Mouse (Mus musculus) heart, embryonic 14.5 days (tissue): ENCODE results near the gene Ginm1. TPM values are rescaled to one million over a fixed set of nuclear protein-coding genes. Genes with fewer than 3 reads are reported as not detected.

Experiments
- ATAC-seq: fragments of 200-750 bp; cut with Nextera tagmentation; 2 replicates; pipeline ENCODE4 v1.8.0; 2017; ENCODE audit warnings: low read depth, moderate TSS enrichment; ENCODE audit not compliant: insufficient number of reproducible peaks, insufficient read depth, low FRiP score
- H3K27ac ChIP-seq, 2 experiments: fragments of 200-500 bp in 1 of 2; fragments of 300-500 bp in 1 of 2; sonication (generic) in 1 of 2; replicated peaks in 1 of 2; 2 replicates each; pipeline ENCODE4 v1.5.1; 2012 to 2014; ENCODE audit warnings: low read depth in 2 of 2, low read length in 2 of 2, control low read depth in 1 of 2, mild to moderate bottlenecking in 1 of 2, mixed read lengths in 1 of 2; ENCODE audit not compliant: control insufficient read depth in 1 of 2, insufficient read depth in 1 of 2
- H3K27me3 ChIP-seq: fragments of 300-500 bp; sonication (generic); 2 replicates; pipeline ENCODE4 v1.6.1; 2014; ENCODE audit warnings: mild to moderate bottlenecking, low read length, control low read depth; ENCODE audit not compliant: control insufficient read depth, insufficient read depth
- H3K36me3 ChIP-seq: fragments of 300-500 bp; sonication (generic); 2 replicates; pipeline ENCODE4 v1.6.1; 2014; ENCODE audit warnings: mild to moderate bottlenecking, control low read depth, low read length, mixed read lengths; ENCODE audit not compliant: control insufficient read depth, insufficient read depth
- H3K4me1 ChIP-seq, 2 experiments: fragments of 200-500 bp in 1 of 2; fragments of 300-500 bp in 1 of 2; sonication (generic) in 1 of 2; 2 replicates each; pipeline ENCODE4 v1.6.1; 2012 to 2014; ENCODE audit warnings: low read length in 2 of 2, control low read depth in 1 of 2, mixed read lengths in 1 of 2; ENCODE audit not compliant: control insufficient read depth in 2 of 2, insufficient read depth in 2 of 2
- H3K4me2 ChIP-seq: fragments of 300-500 bp; sonication (generic); 2 replicates; pipeline ENCODE4 v1.6.1; 2014; ENCODE audit warnings: mild to moderate bottlenecking, low read length
- H3K4me3 ChIP-seq, 2 experiments: fragments of 200-500 bp in 1 of 2; fragments of 300-500 bp in 1 of 2; sonication (generic) in 1 of 2; 2 replicates each; pipeline ENCODE4 v1.5.1; 2012 to 2014; ENCODE audit warnings: low read length in 2 of 2, mild to moderate bottlenecking in 2 of 2, control low read depth in 1 of 2, low read depth in 1 of 2, moderate library complexity in 1 of 2; ENCODE audit not compliant: control insufficient read depth in 1 of 2, insufficient read depth in 1 of 2
- H3K9ac ChIP-seq: fragments of 300-500 bp; sonication (generic); 2 replicates; pipeline ENCODE4 v1.6.1; 2014; ENCODE audit warnings: mild to moderate bottlenecking, low read length
- H3K9me3 ChIP-seq: fragments of 300-500 bp; sonication (generic); 2 replicates; pipeline ENCODE4 v1.6.1; 2016; ENCODE audit warnings: low read length, control low read depth; ENCODE audit not compliant: control insufficient read depth
- WGBS: fragments of 180-500 bp; shearing (Covaris S2); extraction: QIAGEN DNeasy Blood & Tissue Kit; methylation state at CpG from one replicate; pipeline ENCODE4 v1.1.7; 2014; 5-methylcytosine and 5-hydroxymethylcytosine counted together
- polyA plus RNA-seq: library from polyadenylated mRNA; unstranded; fragments of >200 nt; fragmentation: Nextera tagmentation; extraction: Ambion mirVana; gene quantifications from 2 replicates; pipeline ENCODE4 v1.2.1, GENCODE M21; 2014

The Ginm1 gene
- polyA plus RNA-seq, 1 experiment from 2014 or later = 89.8 TPM

DNA sequence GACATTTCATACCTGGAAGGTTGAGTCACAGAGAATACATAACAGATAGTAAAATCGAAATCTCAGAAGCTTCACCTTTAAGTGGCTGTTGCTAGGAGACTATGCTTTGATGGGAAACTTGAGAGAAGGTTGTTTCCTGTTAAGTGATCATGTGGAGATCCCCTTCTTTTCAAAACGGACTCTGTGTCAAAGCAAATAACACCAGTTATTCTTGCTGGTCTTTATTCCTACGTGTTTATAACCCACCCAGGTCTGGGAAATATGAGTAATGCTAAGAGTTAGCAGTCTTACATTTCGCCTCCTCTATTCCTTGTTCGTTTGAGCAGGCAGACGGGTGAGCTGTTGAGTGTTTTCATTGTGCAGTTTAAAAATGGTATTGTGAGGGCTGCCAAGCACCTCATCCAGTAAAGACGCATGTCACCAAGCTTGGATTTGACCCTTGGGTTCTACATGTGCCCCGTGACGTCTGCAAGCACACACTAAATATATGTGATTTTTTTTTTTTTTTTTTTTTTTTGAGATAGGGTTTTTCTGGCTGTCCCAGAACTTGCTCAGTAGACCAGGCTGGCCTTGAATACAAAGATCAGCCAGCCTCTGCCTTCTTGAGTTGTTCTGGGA, 32.1 kb upstream of the Ginm1 start:
- ATAC-seq = no peak
- Histone ChIP-seq H3K4me1 (no peaks in the 10 kb centered on the region), H3K9ac (no peak overlapping the region), H3K27ac (no peak overlapping the region), H3K4me3 (no peak overlapping the region), H3K27me3 (no peaks in the 10 kb centered on the region), H3K4me2 (no peak overlapping the region), H3K9me3 (no peaks in the 10 kb centered on the region), H3K36me3 (peaks cover 40% of the 10 kb centered on the region)
- WGBS = 75% methylated on average over 9 of the region's 9 CpGs

DNA sequence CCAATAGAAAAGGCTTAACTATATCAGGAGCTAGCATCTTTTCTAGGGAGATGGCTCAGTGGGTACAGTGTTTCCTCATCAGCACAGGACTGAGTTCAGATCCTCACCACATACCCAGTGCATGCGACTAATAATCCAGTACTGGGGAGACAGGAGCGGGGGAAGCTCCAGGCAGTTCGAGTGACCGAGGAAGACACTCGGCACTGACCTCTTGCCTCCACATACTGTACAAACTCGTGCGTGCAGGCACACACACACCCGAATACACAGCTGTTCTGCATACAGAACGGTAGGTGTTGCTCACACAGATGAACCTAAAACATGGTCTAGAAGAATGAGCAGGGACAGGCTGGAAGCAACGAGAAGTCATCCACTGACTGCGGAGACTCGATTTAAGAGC, 29.4 kb upstream of the Ginm1 start:
- Histone ChIP-seq H3K36me3 (peaks cover 59% of the 10 kb centered on the region), H3K4me3 (no peak overlapping the region), H3K27me3 (no peaks in the 10 kb centered on the region), H3K4me2 (no peak overlapping the region), H3K9ac (no peak overlapping the region), H3K4me1 (0 out of 4 replicates have a peak, but pooled peaks cover 0 to 2% of the 10 kb centered on the region in 2 experiments), H3K27ac (no peak overlapping the region), H3K9me3 (no peaks in the 10 kb centered on the region)
- 92% methylated on average over 12 of the region's 12 CpGs for WGBS
- ATAC-seq = no peak

DNA sequence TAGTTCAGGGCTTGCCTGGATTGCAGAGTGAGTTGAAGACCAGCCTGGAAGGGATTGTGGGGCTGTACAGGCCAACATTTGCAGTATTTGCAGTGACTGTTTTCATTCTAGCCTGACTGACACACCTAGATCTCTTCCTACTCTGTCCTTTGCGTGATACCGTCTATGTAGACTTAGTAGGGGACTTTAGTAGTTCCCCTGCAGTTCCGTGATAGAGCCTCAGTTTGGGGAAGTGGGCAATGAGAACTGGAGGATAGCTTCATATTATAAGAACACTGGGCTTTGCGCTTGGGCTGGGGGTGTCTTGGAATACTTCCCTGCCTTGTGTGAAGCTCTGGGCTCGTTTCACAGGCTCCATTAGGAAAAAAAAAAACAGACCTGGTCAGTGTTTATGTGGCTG, 27.5 kb upstream of the Ginm1 start:
- no peaks in the 10 kb centered on the region for H3K27me3 ChIP-seq
- H3K36me3 ChIP-seq = peaks cover 70% of the 10 kb centered on the region
- ATAC-seq = no peak
- H3K4me3 ChIP-seq = no peak overlapping the region
- no peaks in the 10 kb centered on the region for H3K9me3 ChIP-seq
- H3K4me1 ChIP-seq = 0 out of 4 replicates have a peak, but pooled peaks cover 0 to 2% of the 10 kb centered on the region in 2 experiments
- no peak overlapping the region for H3K27ac ChIP-seq
- 90% methylated on average over 5 of the region's 5 CpGs for WGBS
- H3K9ac ChIP-seq = no peak overlapping the region
- no peak overlapping the region for H3K4me2 ChIP-seq

DNA sequence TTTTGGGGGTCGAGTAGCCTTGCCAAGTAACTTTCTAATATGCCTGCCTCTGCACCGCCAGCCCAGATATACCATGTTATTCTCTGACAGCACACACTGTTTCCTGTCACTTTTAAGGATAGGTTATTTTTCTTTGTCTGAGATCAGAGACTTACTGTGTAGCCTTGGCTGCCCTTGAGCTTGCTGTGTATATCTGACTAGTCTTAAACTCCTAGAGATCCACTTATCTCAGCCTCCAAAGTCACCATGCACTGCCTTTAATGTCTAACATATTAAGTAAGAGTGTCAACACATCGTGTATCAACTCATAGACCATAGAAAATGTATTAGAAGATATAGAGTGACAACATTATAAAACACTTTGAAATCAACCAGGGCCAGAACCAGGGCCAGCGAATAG, 27.0 kb upstream of the Ginm1 start:
- 73% methylated on average over 4 of the region's 4 CpGs for WGBS
- Histone ChIP-seq H3K4me1 (0 out of 4 replicates have a peak, but pooled peaks cover 0 to 2% of the 10 kb centered on the region in 2 experiments), H3K4me3 (no peak overlapping the region), H3K27me3 (no peaks in the 10 kb centered on the region), H3K27ac (no peak overlapping the region; a peak in 1 of 4 replicates), H3K4me2 (no peak overlapping the region), H3K36me3 (peaks cover 75% of the 10 kb centered on the region), H3K9ac (no peak overlapping the region), H3K9me3 (no peaks in the 10 kb centered on the region)
- no peak for ATAC-seq

DNA sequence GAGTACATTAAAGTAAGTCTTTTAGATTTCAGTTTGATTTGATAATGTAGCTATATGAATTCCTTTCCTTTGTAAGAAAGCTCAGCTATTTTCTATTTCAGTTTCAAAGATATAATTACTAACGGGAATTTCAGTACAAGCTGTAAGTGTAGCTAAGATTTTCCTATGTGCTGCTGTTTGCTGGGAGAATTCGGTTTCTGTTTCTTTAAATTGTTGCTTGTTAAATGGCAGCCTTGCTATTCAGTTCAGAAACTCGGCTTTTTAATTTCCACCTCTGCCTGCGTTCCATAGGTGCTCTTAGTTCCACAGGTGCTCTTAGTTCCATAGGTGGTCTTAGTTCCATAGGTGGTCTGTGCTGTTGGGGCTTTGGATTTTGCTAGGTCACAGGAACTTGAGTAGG, 26.5 kb upstream of the Ginm1 start:
- WGBS = 86% methylated on average over 4 of the region's 4 CpGs
- Histone ChIP-seq H3K4me1 (0 out of 4 replicates have a peak, but pooled peaks cover 0 to 2% of the 10 kb centered on the region in 2 experiments), H3K27me3 (no peaks in the 10 kb centered on the region), H3K36me3 (peaks cover 79% of the 10 kb centered on the region), H3K4me3 (no peak overlapping the region), H3K9ac (no peak overlapping the region), H3K27ac (no peak overlapping the region; a peak in 1 of 4 replicates), H3K9me3 (no peaks in the 10 kb centered on the region), H3K4me2 (no peak overlapping the region)
- no peak for ATAC-seq

DNA sequence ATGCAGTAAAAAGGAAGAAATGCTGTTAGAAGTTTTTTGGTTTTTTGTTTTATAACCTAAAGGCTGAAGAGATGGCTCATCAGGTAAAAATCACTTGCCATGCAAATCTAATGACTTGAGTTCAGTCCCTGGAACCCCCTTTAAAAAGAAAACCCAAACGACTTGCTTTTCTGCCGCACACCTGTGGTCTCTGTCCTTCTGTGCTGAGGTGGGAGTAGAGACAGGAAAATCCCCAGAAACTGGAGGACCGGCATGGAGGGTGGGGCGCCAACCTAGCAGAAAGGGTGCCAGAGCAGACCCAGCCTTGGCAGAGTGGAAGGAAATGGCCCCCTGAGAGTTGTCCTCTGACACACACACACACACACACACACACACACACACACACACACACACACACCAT, 26.1 kb upstream of the Ginm1 start:
- no peak overlapping the region for H3K4me2 ChIP-seq
- no peaks in the 10 kb centered on the region for H3K27me3 ChIP-seq
- peaks cover 79% of the 10 kb centered on the region for H3K36me3 ChIP-seq
- no peaks in the 10 kb centered on the region for H3K9me3 ChIP-seq
- 0 out of 4 replicates have a peak, but pooled peaks cover 0 to 2% of the 10 kb centered on the region in 2 experiments for H3K4me1 ChIP-seq
- H3K9ac ChIP-seq = no peak overlapping the region
- H3K27ac ChIP-seq = no peak overlapping the region
- no peak overlapping the region for H3K4me3 ChIP-seq
- ATAC-seq = no peak
- 92% methylated on average over 4 of the region's 4 CpGs for WGBS

DNA sequence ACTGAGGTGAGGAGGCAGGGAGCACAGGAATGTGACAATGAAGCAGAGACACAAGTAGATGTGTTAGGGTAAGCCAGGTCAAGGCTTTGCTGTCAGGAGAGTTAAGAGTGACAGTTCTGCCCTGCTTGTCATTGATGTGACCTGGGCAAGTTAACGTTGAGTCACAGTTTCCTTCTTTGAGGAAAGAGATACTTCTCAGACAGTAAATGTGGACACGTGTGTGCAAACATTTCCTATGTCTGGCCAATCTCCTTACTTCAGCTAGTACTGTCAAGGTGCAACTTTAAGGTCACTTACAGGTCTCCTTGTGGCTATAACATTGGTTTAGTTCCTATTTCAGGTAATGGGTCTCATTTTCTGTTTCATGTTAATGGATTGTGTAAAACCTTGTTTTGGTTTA, 23.9 kb upstream of the Ginm1 start:
- Histone ChIP-seq H3K4me1 (0 out of 4 replicates have a peak, but pooled peaks cover 0 to 2% of the 10 kb centered on the region in 2 experiments), H3K27me3 (no peaks in the 10 kb centered on the region), H3K27ac (no peak overlapping the region), H3K9ac (no peak overlapping the region), H3K4me2 (no peak overlapping the region), H3K9me3 (no peaks in the 10 kb centered on the region), H3K4me3 (no peak overlapping the region), H3K36me3 (peaks cover 77% of the 10 kb centered on the region)
- 45% methylated on average over 2 of the region's 2 CpGs for WGBS
- ATAC-seq = no peak

DNA sequence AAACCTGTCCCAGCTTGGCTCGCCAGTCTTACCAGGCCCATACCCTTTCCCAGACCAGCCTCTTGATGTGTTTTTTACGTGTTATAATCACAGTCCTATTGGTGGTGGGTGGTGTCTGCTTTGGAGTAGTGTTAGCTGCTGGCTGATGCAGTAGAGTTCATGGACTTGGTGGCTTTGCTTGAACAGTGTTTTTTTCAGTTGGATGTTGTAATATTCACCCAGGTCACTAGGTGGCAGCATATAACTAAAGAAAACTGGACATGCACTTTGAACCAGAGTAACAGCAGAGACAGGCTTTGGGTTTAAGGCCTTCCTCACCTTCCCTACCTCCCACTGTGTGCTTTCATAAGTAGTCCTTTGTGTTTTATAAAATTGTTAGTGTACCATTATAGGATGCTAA, 17.3 kb upstream of the Ginm1 start:
- no peaks in the 10 kb centered on the region for H3K9me3 ChIP-seq
- 37% methylated on average over 2 of the region's 2 CpGs for WGBS
- no peak for ATAC-seq
- no peak overlapping the region for H3K9ac ChIP-seq
- H3K4me1 ChIP-seq = no peaks in the 10 kb centered on the region
- no peaks in the 10 kb centered on the region for H3K27me3 ChIP-seq
- no peak overlapping the region for H3K27ac ChIP-seq
- peaks cover 87% of the 10 kb centered on the region for H3K36me3 ChIP-seq
- no peak overlapping the region for H3K4me2 ChIP-seq
- no peak overlapping the region for H3K4me3 ChIP-seq
